Mouse (Mus musculus): ENCODE measurements around the gene Lrrc20.

GRCm38 (mm10) chr10:61626551-61626950 is 150.9 kb downstream of the Lrrc20 start:
- TF ChIP-seq CTCF (IDR thresholded peaks at IDR 0.05; ENCODE audit: low read depth): no peak
- no peak for TF ChIP-seq EP300 (IDR thresholded peaks at IDR 0.05; ENCODE audit: low read depth)

Data from liver, embryonic 14.5 days (tissue).